In genomic region chr2:36010579-36010978, GRCm38 (mm10) we compare ENCODE assay signal across 10 mouse cellular contexts. TPM values are rescaled to one million over a fixed set of nuclear protein-coding genes. Genes with fewer than 3 reads are reported as not detected.
A peak's percentile ranks its signal among the peaks of the same experiment; 100 is the strongest.
DNase-seq lines count a peak whose midpoint lies in the region; ATAC-seq and TF ChIP-seq lines count a peak whose summit lies in the region.
"Had no signal": no experiment of that assay in that cellular context is flagged by ENCODE, and none has a peak within 500 bp of the region (broad histone marks: within the 10 kb centered on the region; RNA-seq: fewer than 3 reads in every experiment).

No protein-coding gene starts in this region.

- no peak for TF ChIP-seq CTCF in intestine, postnatal 0 days (IDR thresholded peaks at IDR 0.05; ENCODE audit: low read depth)

- 50% methylated on average over 8 of the region's 8 CpGs for WGBS in liver, embryonic 11.5 days
- 39% methylated on average over 8 of the region's 8 CpGs for WGBS in forebrain, embryonic 11.5 days
- WGBS in intestine, postnatal 0 days = 56% methylated on average over 8 of the region's 8 CpGs
- 42% methylated on average over 8 of the region's 8 CpGs for WGBS in neural tube, embryonic 15.5 days

- no peak for DNase-seq in liver, embryonic 11.5 days (ENCODE audit: low spot score)
- no peak for DNase-seq in liver
- DNase-seq in forebrain, embryonic 11.5 days (ENCODE audit: low spot score) = no peak
- no peak for DNase-seq in spleen, postnatal 14 days (ENCODE audit: low spot score in 2 of 2)
- DNase-seq in kidney, adult 18-20 months = no peak
- DNase-seq: lung, adult 2 months; thymus, postnatal 36 days had no signal

- H3K4me3 ChIP-seq in liver, embryonic 11.5 days (ENCODE audit: low read depth, low read length) = no peak overlapping the region
- no peak overlapping the region for H3K4me3 ChIP-seq in forebrain, embryonic 11.5 days (ENCODE audit: low read depth, low read length)
- H3K4me3 ChIP-seq in intestine, postnatal 0 days (ENCODE audit: low read depth, low read length) = no peak overlapping the region
- no peak overlapping the region for H3K4me3 ChIP-seq in neural tube, embryonic 15.5 days (replicated peaks)

- H3K27me3 ChIP-seq in liver, embryonic 11.5 days (replicated peaks; ENCODE audit: control insufficient read depth, insufficient read depth, low read length) = peaks cover 32% of the 10 kb centered on the region
- H3K27me3 ChIP-seq in forebrain, embryonic 11.5 days (ENCODE audit: control insufficient read depth, insufficient read depth, low read length) = peaks cover 12% of the 10 kb centered on the region
- peaks cover 16% of the 10 kb centered on the region; the same call in 1 of the 2 replicates for H3K27me3 ChIP-seq in intestine, postnatal 0 days (replicated peaks; ENCODE audit: control insufficient read depth, insufficient read depth, low read length)
- H3K27me3 ChIP-seq in neural tube, embryonic 15.5 days (replicated peaks) = peaks cover 32% of the 10 kb centered on the region

- no peaks in the 10 kb centered on the region for H3K4me1 ChIP-seq in liver, embryonic 11.5 days (replicated peaks; ENCODE audit: control insufficient read depth, insufficient read depth, low read length)
- peaks cover 2% of the 10 kb centered on the region; the same call in 1 of the 2 replicates for H3K4me1 ChIP-seq in forebrain, embryonic 11.5 days (replicated peaks; ENCODE audit: control insufficient read depth, insufficient read depth, low read length)
- 0 out of 2 replicates have a peak, but pooled peaks cover 3% of the 10 kb centered on the region for H3K4me1 ChIP-seq in intestine, postnatal 0 days (replicated peaks; ENCODE audit: control insufficient read depth, insufficient read depth, low read length)
- peaks cover 10% of the 10 kb centered on the region for H3K4me1 ChIP-seq in neural tube, embryonic 15.5 days

- H3K27ac ChIP-seq in liver, embryonic 11.5 days (ENCODE audit: low read depth, low read length) = no peak overlapping the region
- H3K27ac ChIP-seq in forebrain, embryonic 11.5 days (ENCODE audit: low read depth, low read length) = no peak overlapping the region; the same call in 1 of the 2 replicates
- H3K27ac ChIP-seq in intestine, postnatal 0 days (ENCODE audit: low read depth, low read length) = no peak overlapping the region
- H3K27ac ChIP-seq in neural tube, embryonic 15.5 days (replicated peaks) = no peak overlapping the region

- H3K9ac ChIP-seq in liver, embryonic 11.5 days (ENCODE audit: low read depth, low read length) = no peak overlapping the region
- peak overlapping the region; percentile 58; the same call in 1 of the 2 replicates for H3K9ac ChIP-seq in forebrain, embryonic 11.5 days (ENCODE audit: low read length)
- H3K9ac ChIP-seq in intestine, postnatal 0 days (ENCODE audit: low read depth, low read length) = no peak overlapping the region
- no peak overlapping the region for H3K9ac ChIP-seq in neural tube, embryonic 15.5 days (replicated peaks)

- H3K4me2 ChIP-seq in liver, embryonic 11.5 days = peak overlapping the region; percentile 65; the same call in 1 of the 2 replicates
- H3K4me2 ChIP-seq in forebrain, embryonic 11.5 days (ENCODE audit: low read depth, low read length, severe bottlenecking) = no peak overlapping the region; the same call in 1 of the 2 replicates
- peak overlapping the region; percentile 70; the same call in 1 of the 2 replicates for H3K4me2 ChIP-seq in intestine, postnatal 0 days (replicated peaks; ENCODE audit: low read depth)
- peak overlapping the region; percentile 85; the same call in 1 of the 2 replicates for H3K4me2 ChIP-seq in neural tube, embryonic 15.5 days

- no peaks in the 10 kb centered on the region for H3K36me3 ChIP-seq in liver, embryonic 11.5 days (ENCODE audit: control insufficient read depth, insufficient read depth, low read length)
- no peaks in the 10 kb centered on the region for H3K36me3 ChIP-seq in forebrain, embryonic 11.5 days (ENCODE audit: control insufficient read depth, insufficient read depth, low read length)
- H3K36me3 ChIP-seq in intestine, postnatal 0 days (ENCODE audit: control insufficient read depth, insufficient read depth) = no peaks in the 10 kb centered on the region
- H3K36me3 ChIP-seq in neural tube, embryonic 15.5 days = no peaks in the 10 kb centered on the region

- ATAC-seq in liver, embryonic 11.5 days (replicated peaks; ENCODE audit: low FRiP score) = no peak
- no peak for ATAC-seq in forebrain, embryonic 11.5 days (replicated peaks; ENCODE audit: low FRiP score)
- no peak for ATAC-seq in intestine, postnatal 0 days
- ATAC-seq in neural tube, embryonic 15.5 days (ENCODE audit: low FRiP score) = peak; percentile 15; the same call in 1 of the 2 replicates

- no peaks in the 10 kb centered on the region for H3K9me3 ChIP-seq in liver, embryonic 11.5 days (ENCODE audit: control insufficient read depth, low read length)
- no peaks in the 10 kb centered on the region for H3K9me3 ChIP-seq in forebrain, embryonic 11.5 days (ENCODE audit: control insufficient read depth, low read length)
- no peaks in the 10 kb centered on the region for H3K9me3 ChIP-seq in intestine, postnatal 0 days (ENCODE audit: control insufficient read depth)
- no peaks in the 10 kb centered on the region for H3K9me3 ChIP-seq in neural tube, embryonic 15.5 days (replicated peaks)

RNA-seq across cellular contexts. Expression of gene Ttll11, which starts 30.9 kb away (rescaled TPM):
- 0.36 and 0.45 TPM in 2 replicates for polyA plus RNA-seq in liver, embryonic 11.5 days (2014; fragmentation: Nextera tagmentation; extraction: Ambion mirVana)
- polyA plus RNA-seq in forebrain, embryonic 11.5 days (2014; fragmentation: Nextera tagmentation; extraction: Ambion mirVana) = 2.3 and 2.5 TPM in 2 replicates
- polyA plus RNA-seq in intestine, postnatal 0 days (2015; fragmentation: Nextera tagmentation; extraction: Ambion mirVana) = 0.38 and 0.44 TPM in 2 replicates
- polyA plus RNA-seq in neural tube, embryonic 15.5 days (2015; fragmentation: Nextera tagmentation; extraction: Ambion mirVana) = 4.5 and 5.7 TPM in 2 replicates

RNA-seq across cellular contexts. Expression of gene Ndufa8, which starts 38.6 kb away (rescaled TPM):
- polyA plus RNA-seq in liver, embryonic 11.5 days (2014; fragmentation: Nextera tagmentation; extraction: Ambion mirVana) = 251 and 269 TPM in 2 replicates
- polyA plus RNA-seq in forebrain, embryonic 11.5 days (2014; fragmentation: Nextera tagmentation; extraction: Ambion mirVana) = 177 and 184 TPM in 2 replicates
- 343 and 361 TPM in 2 replicates for polyA plus RNA-seq in intestine, postnatal 0 days (2015; fragmentation: Nextera tagmentation; extraction: Ambion mirVana)
- polyA plus RNA-seq in neural tube, embryonic 15.5 days (2015; fragmentation: Nextera tagmentation; extraction: Ambion mirVana) = 337 and 374 TPM in 2 replicates

RNA-seq across cellular contexts. Expression of gene Morn5, which starts 38.7 kb away (rescaled TPM):
- 0.27 TPM in 1 of 2 replicates, not detected in the other for polyA plus RNA-seq in liver, embryonic 11.5 days (2014; fragmentation: Nextera tagmentation; extraction: Ambion mirVana)
- polyA plus RNA-seq in forebrain, embryonic 11.5 days (2014; fragmentation: Nextera tagmentation; extraction: Ambion mirVana) = 0.47 and 0.68 TPM in 2 replicates
- not detected in 2 replicates for polyA plus RNA-seq in intestine, postnatal 0 days (2015; fragmentation: Nextera tagmentation; extraction: Ambion mirVana)
- polyA plus RNA-seq in neural tube, embryonic 15.5 days (2015; fragmentation: Nextera tagmentation; extraction: Ambion mirVana) = 1.3 and 1.4 TPM in 2 replicates
- polyA plus RNA-seq: small intestine, adult 2 months had no signal
